Mouse (Mus musculus): ENCODE data around the gene Nrxn1. TPM values are rescaled to one million over a fixed set of nuclear protein-coding genes. Genes with fewer than 3 reads are reported as not detected.

Nrxn1 gene
- polyA plus RNA-seq, 1 experiment from 2014 or later = 222 TPM

- no peaks in the 10 kb centered on the region for H3K36me3 ChIP-seq (ENCODE audit: control insufficient read depth, insufficient read depth, low read length)
- H3K4me1 ChIP-seq (ENCODE audit: control insufficient read depth, insufficient read depth, low read length) = no peaks in the 10 kb centered on the region; the same call in 1 of the 2 replicates
- H3K4me2 ChIP-seq (ENCODE audit: low read length) = no peak overlapping the region
- no peak overlapping the region; the same call in 1 of the 2 replicates for H3K27ac ChIP-seq (ENCODE audit: low read length)
- H3K9ac ChIP-seq (ENCODE audit: low read depth, low read length) = no peak overlapping the region
- ATAC-seq = peak; percentile 47; the same call in 1 of the 2 replicates
- 55% methylated on average over 4 of the region's 4 CpGs for WGBS
- H3K27me3 ChIP-seq (ENCODE audit: control insufficient read depth, insufficient read depth, low read depth, low read length) = no peaks in the 10 kb centered on the region
- no peak overlapping the region for H3K4me3 ChIP-seq (ENCODE audit: low read depth, low read length)
- H3K9me3 ChIP-seq (replicated peaks; ENCODE audit: control insufficient read depth, low read length, poor library complexity, severe bottlenecking) = no peaks in the 10 kb centered on the region
These were observed 93.2 kb downstream of the Nrxn1 start for GRCm38 (mm10) chr17:90999667-91000154.

DNA sequence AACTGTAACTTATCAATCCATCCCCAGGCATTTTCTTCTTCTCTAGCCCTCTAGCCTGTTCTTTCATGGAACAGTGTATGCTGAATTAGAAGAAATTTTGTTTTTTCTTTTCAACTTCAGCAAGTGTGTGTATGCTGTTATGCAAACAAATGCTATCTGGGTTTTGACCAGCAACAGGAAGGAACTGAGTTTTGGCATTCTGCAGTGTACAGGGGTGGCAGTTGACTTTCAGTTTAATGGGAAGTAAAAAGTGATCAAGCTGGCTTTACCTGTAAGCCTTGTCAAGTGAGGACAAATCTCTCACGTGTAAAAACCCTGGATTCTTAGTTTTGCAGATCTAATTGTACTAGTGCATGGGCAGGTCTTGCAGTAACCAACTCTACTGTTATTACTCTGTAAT is 95.2 kb downstream of the Nrxn1 start:
- Histone ChIP-seq H3K4me2 (ENCODE audit: low read length) (no peak overlapping the region), H3K9ac (ENCODE audit: low read depth, low read length) (no peak overlapping the region), H3K4me3 (ENCODE audit: low read depth, low read length) (no peak overlapping the region), H3K9me3 (replicated peaks; ENCODE audit: control insufficient read depth, low read length, poor library complexity, severe bottlenecking) (no peaks in the 10 kb centered on the region), H3K4me1 (ENCODE audit: control insufficient read depth, insufficient read depth, low read length) (no peaks in the 10 kb centered on the region; the same call in none of the 2 replicates), H3K36me3 (ENCODE audit: control insufficient read depth, insufficient read depth, low read length) (no peaks in the 10 kb centered on the region), H3K27me3 (ENCODE audit: control insufficient read depth, insufficient read depth, low read depth, low read length) (no peaks in the 10 kb centered on the region), H3K27ac (ENCODE audit: low read length) (0 out of 2 replicates have a peak overlapping the region, but pooled peaks have one; percentile 22)
- no peak for ATAC-seq
- WGBS = 61% methylated on average over 1 of the region's 1 CpGs

- 10% methylated on average over 1 of the region's 1 CpGs for WGBS
- no peaks in the 10 kb centered on the region for H3K9me3 ChIP-seq (replicated peaks; ENCODE audit: control insufficient read depth, low read length, poor library complexity, severe bottlenecking)
- no peak overlapping the region for H3K4me3 ChIP-seq (ENCODE audit: low read depth, low read length)
- no peak overlapping the region for H3K9ac ChIP-seq (ENCODE audit: low read depth, low read length)
- no peaks in the 10 kb centered on the region for H3K27me3 ChIP-seq (ENCODE audit: control insufficient read depth, insufficient read depth, low read depth, low read length)
- H3K36me3 ChIP-seq (ENCODE audit: control insufficient read depth, insufficient read depth, low read length) = no peaks in the 10 kb centered on the region
- no peaks in the 10 kb centered on the region; the same call in none of the 2 replicates for H3K4me1 ChIP-seq (ENCODE audit: control insufficient read depth, insufficient read depth, low read length)
- 0 out of 2 replicates have a peak overlapping the region, but pooled peaks have one; percentile 26 for H3K27ac ChIP-seq (ENCODE audit: low read length)
- H3K4me2 ChIP-seq (ENCODE audit: low read length) = no peak overlapping the region; the same call in 1 of the 2 replicates
- ATAC-seq = no peak
These were observed 97.4 kb downstream of the Nrxn1 start for GRCm38 (mm10) chr17:90995436-90995835.

DNA sequence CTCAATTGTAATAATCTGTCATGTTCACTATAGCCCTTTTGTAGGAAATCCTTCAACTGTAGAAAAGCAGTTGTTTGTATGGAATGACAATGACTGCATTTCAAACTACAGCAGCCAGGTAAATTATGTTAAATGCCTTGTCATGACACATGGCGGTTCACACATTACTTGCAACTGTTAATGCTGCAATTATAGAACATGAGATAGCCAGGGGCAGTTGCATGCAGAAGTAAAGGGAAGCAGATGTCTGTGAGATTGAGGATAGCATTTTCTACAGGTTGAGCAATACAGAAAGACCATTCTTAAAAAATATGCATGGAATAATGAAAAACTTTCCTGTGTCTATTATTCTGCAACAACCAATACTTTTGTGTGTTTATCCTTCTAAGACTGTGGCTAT is 98.6 kb downstream of the Nrxn1 start:
- Histone ChIP-seq H3K27me3 (ENCODE audit: control insufficient read depth, insufficient read depth, low read depth, low read length) (no peaks in the 10 kb centered on the region), H3K27ac (ENCODE audit: low read length) (no peak overlapping the region), H3K4me1 (ENCODE audit: control insufficient read depth, insufficient read depth, low read length) (no peaks in the 10 kb centered on the region; the same call in none of the 2 replicates), H3K4me3 (ENCODE audit: low read depth, low read length) (no peak overlapping the region), H3K9ac (ENCODE audit: low read depth, low read length) (no peak overlapping the region), H3K4me2 (ENCODE audit: low read length) (no peak overlapping the region), H3K9me3 (replicated peaks; ENCODE audit: control insufficient read depth, low read length, poor library complexity, severe bottlenecking) (no peaks in the 10 kb centered on the region), H3K36me3 (ENCODE audit: control insufficient read depth, insufficient read depth, low read length) (no peaks in the 10 kb centered on the region)
- 63% methylated on average over 1 of the region's 1 CpGs for WGBS
- no peak for ATAC-seq

- Histone ChIP-seq H3K4me1 (ENCODE audit: control insufficient read depth, insufficient read depth, low read length) (no peaks in the 10 kb centered on the region; the same call in none of the 2 replicates), H3K4me3 (ENCODE audit: low read depth, low read length) (no peak overlapping the region), H3K4me2 (ENCODE audit: low read length) (no peak overlapping the region), H3K9ac (ENCODE audit: low read depth, low read length) (no peak overlapping the region), H3K9me3 (replicated peaks; ENCODE audit: control insufficient read depth, low read length, poor library complexity, severe bottlenecking) (no peaks in the 10 kb centered on the region), H3K27me3 (ENCODE audit: control insufficient read depth, insufficient read depth, low read depth, low read length) (no peaks in the 10 kb centered on the region), H3K27ac (ENCODE audit: low read length) (no peak overlapping the region), H3K36me3 (ENCODE audit: control insufficient read depth, insufficient read depth, low read length) (no peaks in the 10 kb centered on the region)
- WGBS = 71% methylated on average over 2 of the region's 2 CpGs
- no peak for ATAC-seq
These were observed 102.1 kb downstream of the Nrxn1 start for GRCm38 (mm10) chr17:90990747-90991146.

DNA sequence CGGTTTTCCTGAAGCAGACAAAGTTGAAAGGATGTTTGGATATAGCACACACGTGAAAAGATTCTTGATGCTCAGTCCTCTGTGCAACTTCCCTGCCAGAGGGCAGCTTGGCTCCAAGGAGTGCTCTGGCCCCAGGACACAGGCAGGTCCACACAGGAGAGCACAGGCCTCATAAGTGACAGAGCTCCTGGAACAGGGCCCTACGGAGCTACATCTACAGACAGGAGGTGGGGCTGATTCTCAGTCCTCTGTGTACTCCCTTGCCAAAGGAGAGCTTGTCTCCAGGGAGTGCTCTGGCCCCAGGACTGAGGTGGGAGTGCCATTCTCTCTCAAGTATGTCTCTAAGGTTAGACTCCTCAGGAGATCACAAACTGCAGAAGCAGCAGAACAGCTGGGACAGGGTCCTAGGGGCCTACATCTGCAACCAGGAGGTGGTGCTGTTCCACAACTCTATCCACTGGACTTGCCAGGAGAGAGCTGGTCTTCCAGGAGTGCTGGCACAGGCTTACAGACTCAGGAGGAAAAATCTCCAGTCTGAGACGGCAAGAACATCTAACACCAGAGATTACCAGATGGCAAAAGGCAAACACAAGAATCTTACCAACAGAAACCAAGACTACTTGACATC is 129.9 kb downstream of the Nrxn1 start:
- Histone ChIP-seq H3K9ac (ENCODE audit: low read depth, low read length) (no peak overlapping the region), H3K4me2 (ENCODE audit: low read length) (no peak overlapping the region), H3K27me3 (ENCODE audit: control insufficient read depth, insufficient read depth, low read depth, low read length) (no peaks in the 10 kb centered on the region), H3K4me1 (ENCODE audit: control insufficient read depth, insufficient read depth, low read length) (no peaks in the 10 kb centered on the region), H3K36me3 (ENCODE audit: control insufficient read depth, insufficient read depth, low read length) (no peaks in the 10 kb centered on the region), H3K27ac (ENCODE audit: low read length) (no peak overlapping the region), H3K4me3 (ENCODE audit: low read depth, low read length) (no peak overlapping the region), H3K9me3 (replicated peaks; ENCODE audit: control insufficient read depth, low read length, poor library complexity, severe bottlenecking) (no peaks in the 10 kb centered on the region)
- WGBS = 59% methylated on average over 4 of the region's 4 CpGs
- ATAC-seq = no peak

GRCm38 (mm10) chr17:90955221-90955620 is 137.7 kb downstream of the Nrxn1 start:
- Histone ChIP-seq H3K4me3 (ENCODE audit: low read depth, low read length) (no peak overlapping the region), H3K27ac (ENCODE audit: low read length) (no peak overlapping the region), H3K36me3 (ENCODE audit: control insufficient read depth, insufficient read depth, low read length) (no peaks in the 10 kb centered on the region), H3K27me3 (ENCODE audit: control insufficient read depth, insufficient read depth, low read depth, low read length) (no peaks in the 10 kb centered on the region), H3K9ac (ENCODE audit: low read depth, low read length) (no peak overlapping the region), H3K4me2 (ENCODE audit: low read length) (no peak overlapping the region), H3K4me1 (ENCODE audit: control insufficient read depth, insufficient read depth, low read length) (no peaks in the 10 kb centered on the region), H3K9me3 (replicated peaks; ENCODE audit: control insufficient read depth, low read length, poor library complexity, severe bottlenecking) (no peaks in the 10 kb centered on the region)
- 72% methylated on average over 2 of the region's 2 CpGs for WGBS
- ATAC-seq = no peak

GRCm38 (mm10) chr17:90934929-90935328 is 157.9 kb downstream of the Nrxn1 start:
- Histone ChIP-seq H3K27me3 (ENCODE audit: control insufficient read depth, insufficient read depth, low read depth, low read length) (no peaks in the 10 kb centered on the region), H3K27ac (ENCODE audit: low read length) (no peak overlapping the region), H3K9me3 (replicated peaks; ENCODE audit: control insufficient read depth, low read length, poor library complexity, severe bottlenecking) (no peaks in the 10 kb centered on the region), H3K9ac (ENCODE audit: low read depth, low read length) (no peak overlapping the region), H3K36me3 (ENCODE audit: control insufficient read depth, insufficient read depth, low read length) (no peaks in the 10 kb centered on the region), H3K4me1 (ENCODE audit: control insufficient read depth, insufficient read depth, low read length) (no peaks in the 10 kb centered on the region), H3K4me3 (ENCODE audit: low read depth, low read length) (no peak overlapping the region), H3K4me2 (ENCODE audit: low read length) (no peak overlapping the region)
- whole genome bisulfite sequencing = 73% methylated on average over 2 of the region's 2 CpGs
- no peak for ATAC-seq

DNA sequence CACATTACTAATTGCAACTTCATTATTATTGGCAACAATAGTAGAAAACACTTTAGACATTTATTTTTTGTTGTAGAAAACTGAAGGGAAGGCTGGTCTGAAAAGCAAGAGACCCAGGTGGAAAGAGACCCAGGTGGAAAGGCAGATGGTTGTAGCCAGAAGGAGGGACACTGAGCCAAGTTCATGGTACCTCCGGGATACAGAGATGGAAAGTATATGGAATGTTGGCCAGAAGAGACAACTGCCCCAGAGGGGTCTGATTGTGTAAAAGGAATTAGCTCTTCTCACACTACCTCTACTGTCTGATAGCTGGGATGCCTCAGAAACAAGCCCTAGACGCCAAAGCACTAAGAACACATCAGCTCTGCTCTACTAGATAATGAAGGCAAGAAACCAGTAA is 179.6 kb downstream of the Nrxn1 start:
- H3K4me1 ChIP-seq (ENCODE audit: control insufficient read depth, insufficient read depth, low read length) = no peaks in the 10 kb centered on the region
- 87% methylated on average over 2 of the region's 2 CpGs for WGBS
- H3K9me3 ChIP-seq (replicated peaks; ENCODE audit: control insufficient read depth, low read length, poor library complexity, severe bottlenecking) = no peaks in the 10 kb centered on the region
- no peak overlapping the region for H3K9ac ChIP-seq (ENCODE audit: low read depth, low read length)
- no peaks in the 10 kb centered on the region for H3K36me3 ChIP-seq (ENCODE audit: control insufficient read depth, insufficient read depth, low read length)
- H3K27me3 ChIP-seq (ENCODE audit: control insufficient read depth, insufficient read depth, low read depth, low read length) = no peaks in the 10 kb centered on the region
- H3K4me2 ChIP-seq (ENCODE audit: low read length) = no peak overlapping the region
- ATAC-seq = no peak
- no peak overlapping the region for H3K27ac ChIP-seq (ENCODE audit: low read length)
- H3K4me3 ChIP-seq (ENCODE audit: low read depth, low read length) = no peak overlapping the region
